Mouse (Mus musculus) olfactory bulb, adult 2 months (tissue): Measurements from ENCODE around the gene Mif4gd. TPM values are rescaled to one million over a fixed set of nuclear protein-coding genes. Genes with fewer than 3 reads are reported as not detected.
A peak's percentile ranks its signal among the peaks of the same experiment; 100 is the strongest.
"Not testable (repeated sequence)": the region's sequence is repeated elsewhere in the genome, so short reads cannot be mapped to it uniquely, and the experiment has no call there.

Experiments
- H3K27ac ChIP-seq: fragments of 200-500 bp; 2 replicates; pipeline ENCODE4 v1.5.1; 2012; ENCODE audit warnings: low read depth, low read length; ENCODE audit not compliant: insufficient read depth
- H3K4me1 ChIP-seq: fragments of 200-500 bp; 2 replicates; pipeline ENCODE4 v1.6.1; 2012; ENCODE audit warnings: low read length; ENCODE audit not compliant: control insufficient read depth, insufficient read depth
- H3K4me3 ChIP-seq: fragments of 200-500 bp; 2 replicates; pipeline ENCODE4 v1.5.1; 2012; ENCODE audit warnings: mild to moderate bottlenecking, low read depth, low read length, moderate library complexity; ENCODE audit not compliant: insufficient read depth
- CTCF ChIP-seq: fragments of 200-500 bp; IDR thresholded peaks from 2 replicates; pipeline ENCODE4 v1.5.1; 2012; ENCODE audit warnings: low read depth, mild to moderate bottlenecking, low read length, moderate library complexity; ENCODE audit not compliant: insufficient read depth
- POLR2A ChIP-seq: fragments of 200-500 bp; IDR thresholded peaks from 2 replicates; pipeline ENCODE4 v1.6.1; 2012; ENCODE audit warnings: mild to moderate bottlenecking, low read depth, low read length, moderate library complexity; ENCODE audit not compliant: insufficient read depth
- WGBS: fragments of 180-500 bp; shearing (Covaris S2); methylation state at CpG from one replicate; pipeline ENCODE4 v1.1.7; 2018; 5-methylcytosine and 5-hydroxymethylcytosine counted together
- polyA plus RNA-seq: library from polyadenylated mRNA; stranded (reverse); fragments of >200 nt; gene quantifications from 2 replicates; pipeline ENCODE4 v1.2.4, GENCODE M21; 2012; ENCODE audit warnings: low replicate concordance; ENCODE audit not compliant: missing spikeins, insufficient read depth, insufficient read length

Gene Mif4gd
- polyA plus RNA-seq = not detected in 2 replicates

DNA sequence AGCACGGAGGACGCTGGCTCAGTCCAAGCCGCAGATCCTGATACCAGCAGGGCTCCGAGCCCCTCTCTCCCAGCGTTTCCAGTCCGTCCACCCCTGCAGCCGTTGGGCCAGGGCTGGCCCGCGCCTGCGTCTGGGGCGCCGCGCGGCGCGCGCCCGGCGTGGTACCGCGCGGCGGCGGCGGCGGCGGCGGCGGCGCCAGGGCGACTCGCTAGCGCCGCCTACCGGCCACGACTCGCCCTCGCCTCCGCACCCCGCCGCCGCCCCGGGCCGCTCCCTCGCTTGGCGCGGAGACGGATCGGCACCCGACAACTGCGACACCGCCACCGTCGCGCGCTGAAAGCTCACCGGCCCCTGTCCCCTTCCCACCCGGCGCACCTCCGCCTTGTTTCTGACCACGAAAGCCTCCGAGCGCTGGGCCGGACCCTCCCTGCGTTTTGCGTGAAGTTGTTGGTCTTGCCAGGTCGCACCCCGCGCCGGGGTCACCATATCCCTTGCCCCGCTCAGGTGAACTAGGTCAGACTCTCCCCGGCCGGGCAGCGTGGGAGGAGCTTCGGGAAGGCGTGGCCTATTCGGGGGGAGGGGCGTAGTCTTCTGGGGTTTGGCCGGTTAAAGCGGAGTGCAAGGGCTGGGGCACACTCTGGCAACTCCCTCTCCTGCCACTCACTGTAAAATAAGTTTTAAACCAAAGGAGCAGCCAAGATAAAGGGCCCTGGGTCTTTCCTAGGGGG lies at the start of gene Mif4gd:
Gene Mif4gd, minus strand, starts transcription at position 560 of the 728 bp plus-strand sequence.
- WGBS = 1% methylated on average over 74 of the region's 80 CpGs
- H3K27ac ChIP-seq = peak within 1 kb of the TSS; percentile 66
- H3K4me1 ChIP-seq = peaks cover 12% of the 10 kb centered on the region
- H3K4me3 ChIP-seq = peak within 1 kb of the TSS; percentile 85
- TF ChIP-seq CTCF (peak; percentile 83; the same call in 1 of the 2 replicates), POLR2A (peak; percentile 59; the same call in 1 of the 2 replicates)

GRCm38 (mm10) chr11:115660376-115660775 lies 47.6 kb upstream of the Mif4gd start:
- peaks cover 43% of the 10 kb centered on the region for H3K4me1 ChIP-seq
- WGBS = 60% methylated on average over 4 of the region's 4 CpGs
- no peak overlapping the region for H3K4me3 ChIP-seq
- no peak for TF ChIP-seq CTCF
- no peak for TF ChIP-seq POLR2A
- H3K27ac ChIP-seq = peak overlapping the region; percentile 74

GRCm38 (mm10) chr11:115658521-115658920 lies 45.8 kb upstream of the Mif4gd start:
- H3K4me3 ChIP-seq = no peak overlapping the region
- WGBS = 57% methylated on average over 6 of the region's 6 CpGs
- no peak for TF ChIP-seq POLR2A
- TF ChIP-seq CTCF = no peak
- H3K4me1 ChIP-seq = peaks cover 37% of the 10 kb centered on the region
- peak overlapping the region; percentile 54 for H3K27ac ChIP-seq

DNA sequence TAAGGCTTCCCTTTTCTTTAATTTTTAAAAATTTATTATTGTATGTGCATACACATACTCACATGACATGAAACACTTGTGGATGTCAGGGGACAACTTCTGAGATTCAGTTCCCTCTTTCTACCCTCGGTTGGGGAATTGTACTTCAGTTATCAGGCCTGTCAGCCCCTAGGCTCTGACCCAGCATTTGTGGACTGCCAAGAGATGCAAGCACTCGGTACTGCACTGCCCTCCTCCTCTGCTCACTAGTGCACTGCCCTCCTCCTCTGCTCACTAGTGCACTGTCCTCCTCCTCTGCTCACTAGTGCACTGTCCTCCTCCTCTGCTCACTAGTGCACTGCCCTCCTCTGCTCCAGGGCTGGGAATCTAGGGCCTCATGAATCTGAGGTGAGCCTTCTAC lies 41.4 kb upstream of the Mif4gd start:
- Histone ChIP-seq H3K27ac (0 out of 2 replicates have a peak overlapping the region, but pooled peaks have one; percentile 61), H3K4me1 (peaks cover 37% of the 10 kb centered on the region), H3K4me3 (no peak overlapping the region)
- WGBS = 44% methylated on average over 2 of the region's 2 CpGs
- no peak for TF ChIP-seq POLR2A
- no peak for TF ChIP-seq CTCF

DNA sequence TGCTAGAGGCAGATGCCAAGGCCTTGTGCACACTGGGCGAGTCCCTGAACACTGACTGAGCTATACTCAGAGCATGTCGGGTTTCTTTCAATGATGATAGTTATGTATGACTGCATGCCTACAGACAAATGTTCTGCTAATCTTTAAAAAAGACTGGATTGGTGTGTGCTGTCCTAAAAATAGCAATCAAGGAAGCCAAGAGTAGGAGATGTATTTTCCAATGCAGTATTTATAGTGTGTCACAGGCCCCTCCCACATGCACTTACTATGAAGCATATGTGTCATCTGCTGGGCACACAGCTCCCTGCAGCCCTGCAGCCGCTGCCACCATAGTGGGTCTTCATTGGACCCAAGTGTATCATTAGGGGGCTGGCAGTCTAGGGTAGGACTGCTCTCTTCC lies 40.4 kb upstream of the Mif4gd start:
- 38% methylated on average over 3 of the region's 3 CpGs for WGBS
- peaks cover 37% of the 10 kb centered on the region for H3K4me1 ChIP-seq
- H3K27ac ChIP-seq = peak overlapping the region; percentile 17

DNA sequence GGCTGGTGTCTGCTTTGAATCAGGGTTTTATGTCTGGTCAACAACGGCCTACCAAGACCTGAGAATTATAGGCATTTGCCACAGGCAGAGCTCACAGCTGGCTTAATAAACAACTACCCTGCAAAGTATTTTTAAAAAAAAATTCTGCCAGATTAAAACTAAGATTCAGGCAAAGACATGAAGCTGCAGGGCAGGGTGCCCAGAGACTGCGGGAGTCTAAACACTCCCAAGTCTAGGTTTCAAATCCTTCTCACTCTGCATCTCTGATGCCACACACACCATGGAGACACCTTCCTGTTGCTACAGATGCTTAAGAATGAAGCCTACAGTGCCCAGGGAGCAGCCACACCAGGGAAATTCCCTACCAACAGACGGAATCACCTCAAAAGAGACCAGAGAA lies 38.9 kb upstream of the Mif4gd start:
- Histone ChIP-seq H3K4me3 (no peak overlapping the region), H3K27ac (no peak overlapping the region; the same call in 1 of the 2 replicates), H3K4me1 (peaks cover 33% of the 10 kb centered on the region)
- 62% methylated on average over 3 of the region's 3 CpGs for WGBS
- no peak for TF ChIP-seq POLR2A
- TF ChIP-seq CTCF = no peak

More for the DNA sequence above, 40.4 kb upstream of the Mif4gd start:
- TF ChIP-seq CTCF (no peak), POLR2A (no peak)
- H3K4me3 ChIP-seq = no peak overlapping the region

GRCm38 (mm10) chr11:115649706-115650105 lies 36.9 kb upstream of the Mif4gd start:
- WGBS = 49% methylated on average over 10 of the region's 10 CpGs
- Histone ChIP-seq H3K4me3 (no peak overlapping the region), H3K4me1 (peaks cover 23% of the 10 kb centered on the region), H3K27ac (peak overlapping the region; percentile 16; the same call in 1 of the 2 replicates)
- TF ChIP-seq POLR2A (no peak), CTCF (no peak)

DNA sequence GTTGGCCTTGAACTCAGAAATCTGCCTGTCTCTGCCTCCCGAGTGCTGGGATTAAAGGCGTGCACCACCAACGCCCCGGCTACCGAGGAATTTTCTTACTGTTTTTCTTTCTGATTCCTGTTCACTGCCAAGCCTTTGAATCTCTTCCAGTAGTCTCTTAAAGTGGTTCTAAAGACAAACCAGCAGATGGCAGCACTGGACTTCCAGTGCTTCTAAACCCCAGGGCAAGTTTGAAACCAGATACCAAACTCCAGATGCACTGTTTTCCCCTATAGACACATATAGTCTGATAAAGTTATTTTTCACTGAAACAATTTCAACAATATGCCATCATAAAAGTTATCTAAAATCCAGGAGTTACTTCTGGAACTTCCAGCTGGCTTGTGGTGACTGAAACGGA lies 34.7 kb upstream of the Mif4gd start:
- Histone ChIP-seq H3K27ac (no peak overlapping the region), H3K4me3 (no peak overlapping the region), H3K4me1 (peaks cover 21% of the 10 kb centered on the region)
- TF ChIP-seq CTCF (no peak), POLR2A (no peak)
- 19% methylated on average over 6 of the region's 6 CpGs for WGBS

DNA sequence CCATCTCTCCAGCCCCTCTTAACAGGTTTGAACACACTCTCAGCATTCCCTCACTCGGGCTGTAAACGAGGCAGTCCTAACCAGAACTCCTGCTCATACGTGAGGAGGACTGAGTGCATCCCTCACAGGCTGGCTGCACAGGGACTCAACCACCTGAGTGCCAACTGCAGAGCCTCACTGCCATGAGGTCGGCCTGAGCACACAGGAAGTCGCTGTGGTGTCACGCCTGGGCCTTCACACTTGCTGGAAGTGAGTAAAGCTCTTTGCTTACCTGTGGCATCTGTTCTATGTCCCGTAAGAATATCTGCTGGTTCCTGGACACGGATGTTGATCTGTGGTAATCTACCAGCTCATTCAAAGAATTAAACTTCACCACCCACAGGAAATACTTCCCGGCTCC lies 33.7 kb upstream of the Mif4gd start:
- Histone ChIP-seq H3K4me1 (peaks cover 22% of the 10 kb centered on the region), H3K27ac (no peak overlapping the region), H3K4me3 (no peak overlapping the region)
- no peak for TF ChIP-seq POLR2A
- TF ChIP-seq CTCF = no peak
- WGBS = 89% methylated on average over 9 of the region's 9 CpGs

- not testable (repeated sequence) for H3K4me3 ChIP-seq, H3K27ac ChIP-seq
- peaks cover 30% of the 10 kb centered on the region for H3K4me1 ChIP-seq
- WGBS = 62% methylated on average over 14 of the region's 14 CpGs
Observed at GRCm38 (mm10) chr11:115645498-115645897, 32.7 kb upstream of the Mif4gd start.
